Mouse (Mus musculus) testis, postnatal 10 days (tissue): ENCODE data around the gene Pank2.

Experiments
- DNase-seq: peaks from one replicate; pipeline ENCODE4 v3.0.0; 2021; ENCODE audit warnings: low spot score

Gene Pank2

DNA sequence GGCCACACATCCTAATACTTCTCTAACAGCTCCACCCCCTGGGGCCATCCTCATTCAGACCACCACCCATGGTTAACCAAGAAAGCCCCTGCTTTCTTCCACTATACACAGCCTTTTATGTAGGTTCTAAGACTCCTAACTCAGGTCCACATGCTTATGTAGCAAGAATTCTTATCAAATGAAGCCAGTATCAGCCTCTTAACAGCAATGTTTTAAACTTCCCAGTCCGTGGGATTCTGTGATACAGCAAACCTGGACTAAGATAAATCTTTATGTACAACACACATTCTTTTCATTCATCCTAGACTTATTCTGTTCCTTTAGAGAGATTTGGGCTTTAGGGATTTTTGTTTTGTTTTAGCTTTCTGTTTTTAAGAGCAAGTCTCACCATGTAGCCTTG, 61.4 kb downstream of the Pank2 start:
- DNase-seq: no peak

DNA sequence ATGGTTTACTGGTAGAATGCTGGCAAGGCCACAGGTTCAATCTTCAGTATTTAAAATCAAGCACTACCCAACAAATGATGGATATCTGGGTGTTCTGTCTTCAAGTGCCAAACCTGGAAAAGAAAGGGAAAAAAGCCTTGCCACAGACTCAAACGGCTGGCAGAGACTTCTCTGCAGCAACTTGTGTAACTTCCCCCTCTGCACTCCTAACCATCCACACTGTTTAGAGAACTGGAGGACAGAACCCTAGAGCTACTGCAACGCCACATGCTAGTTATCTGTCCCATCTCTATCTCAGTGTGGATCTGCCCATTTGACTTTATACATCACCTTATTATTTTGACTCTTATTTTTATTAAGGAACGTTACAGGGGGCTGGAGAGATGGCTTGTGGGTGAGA, 63.7 kb downstream of the Pank2 start:
- no peak for DNase-seq

DNA sequence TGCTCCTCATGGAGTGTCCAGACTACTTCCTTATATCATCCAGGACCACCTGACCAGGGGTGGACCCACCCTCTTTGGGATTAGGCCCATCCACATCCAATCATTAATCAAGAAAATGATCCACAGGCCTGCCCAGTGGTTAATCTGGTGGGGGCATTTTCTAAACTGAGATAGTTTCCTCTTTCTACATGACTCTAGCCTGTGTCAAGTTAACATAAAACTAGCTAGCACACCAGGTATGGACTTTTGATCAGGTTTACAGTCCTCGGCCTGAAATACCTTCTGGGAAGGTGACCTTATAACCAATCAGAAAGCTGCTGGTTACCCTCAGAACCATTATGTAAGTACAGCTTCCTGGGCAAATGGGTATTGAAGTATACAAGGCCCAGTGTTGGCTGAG, 66.7 kb downstream of the Pank2 start:
- DNase-seq: no peak

DNA sequence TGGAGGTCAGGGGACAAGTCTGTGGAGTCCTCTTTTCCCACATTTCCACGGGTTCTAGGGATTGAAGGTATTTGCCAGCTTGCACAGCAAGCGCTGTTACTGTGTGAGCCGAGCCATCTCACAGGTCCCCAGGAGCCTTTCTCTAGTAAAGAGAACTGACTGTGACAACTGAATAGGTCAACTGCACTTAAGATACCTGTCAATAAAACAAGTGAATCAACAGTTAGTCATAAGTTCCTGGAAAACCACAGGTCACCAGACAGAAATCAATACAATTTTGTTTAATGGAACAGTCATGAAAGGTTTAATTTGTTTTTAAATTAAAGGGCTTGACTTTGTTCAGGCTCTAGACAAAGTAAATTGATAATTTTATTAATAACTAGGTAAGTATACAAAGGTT, 68.3 kb downstream of the Pank2 start:
- no peak for DNase-seq

DNA sequence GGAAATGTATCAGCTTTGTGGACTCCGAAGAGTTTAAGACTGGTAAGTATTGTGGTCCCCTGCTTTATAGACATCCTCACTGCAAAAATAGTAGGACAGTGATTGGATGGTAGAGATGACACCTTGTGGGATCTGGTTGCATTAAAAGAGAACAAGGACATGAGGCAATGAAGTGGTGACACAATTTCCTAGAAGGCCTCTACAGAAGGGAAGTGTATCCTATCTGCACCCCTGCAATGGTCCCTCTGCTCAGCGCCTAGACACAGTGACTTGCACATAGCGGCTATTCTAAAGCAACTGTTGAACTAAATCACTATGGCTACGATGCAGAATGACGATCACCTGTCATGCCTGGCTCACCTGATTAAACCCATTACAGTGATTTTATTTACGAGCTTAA, 75.3 kb downstream of the Pank2 start:
- no peak for DNase-seq

DNA sequence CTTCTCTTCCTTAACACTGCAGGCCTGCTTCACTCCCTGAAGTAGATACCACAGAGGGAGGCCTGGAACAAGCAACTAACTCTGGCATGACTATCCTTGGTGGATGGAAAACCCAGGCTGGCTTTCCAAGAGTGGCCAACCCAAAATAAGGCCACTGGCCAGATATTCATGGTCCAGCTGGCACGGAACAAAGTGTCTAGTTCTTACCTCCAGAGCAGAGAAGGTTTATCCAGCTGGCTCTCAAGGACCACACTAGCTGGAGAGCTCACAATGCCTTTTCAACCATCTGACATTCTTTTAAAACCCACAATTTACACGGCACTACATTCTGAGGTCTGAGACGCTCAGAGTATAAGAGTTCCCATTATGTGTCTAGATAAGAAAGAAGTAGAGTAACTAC, 82.2 kb downstream of the Pank2 start:
- DNase-seq: no peak

DNA sequence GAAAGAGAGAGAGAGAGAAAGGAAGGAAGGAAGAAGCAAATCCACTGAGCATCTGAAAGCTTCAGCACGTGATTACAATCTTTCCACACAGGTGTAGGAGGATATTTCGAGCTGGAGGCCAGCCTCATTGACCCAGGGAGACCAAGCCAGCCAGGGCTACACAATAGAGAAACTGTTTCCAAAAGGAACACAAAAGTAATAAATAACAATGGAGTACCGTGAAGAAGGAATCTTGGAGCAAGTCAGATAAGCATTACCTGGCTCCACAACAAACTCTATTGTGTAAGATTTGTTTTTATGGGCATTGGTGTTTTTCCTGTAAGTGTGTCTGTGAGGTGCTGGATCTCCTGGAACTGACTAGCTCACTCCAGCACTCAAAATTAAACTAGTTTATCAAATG, 83.3 kb downstream of the Pank2 start:
- no peak for DNase-seq
